Mouse (Mus musculus): ENCODE measurements around the gene Ntn3. TPM values are rescaled to one million over a fixed set of nuclear protein-coding genes. Genes with fewer than 3 reads are reported as not detected.

Gene Ntn3
- total and polyA plus RNA-seq, 3 experiments: 0.97 to 1.1 (median 1.0) TPM

DNA sequence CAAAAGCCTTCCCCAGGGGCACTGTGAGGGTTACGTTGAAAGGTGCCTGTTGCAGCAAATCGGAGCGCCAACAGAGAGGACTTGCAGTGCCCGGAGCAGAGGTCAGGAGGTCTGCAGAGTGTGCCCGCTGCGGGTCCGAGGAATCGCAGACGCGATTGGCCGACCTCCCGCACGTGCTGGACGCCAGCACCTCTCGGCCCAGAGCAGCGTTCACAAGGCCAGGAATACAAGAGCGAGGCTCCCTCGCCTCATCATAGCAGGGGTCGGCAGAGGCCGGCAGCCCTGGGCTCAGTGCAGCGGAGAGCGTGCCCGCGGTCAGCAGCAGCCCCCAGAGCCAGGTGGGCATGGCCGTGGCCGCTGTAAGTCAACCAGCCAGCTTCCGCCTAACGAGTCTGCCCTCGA is 689 bp downstream of the Ntn3 start:
- TF ChIP-seq POLR2A (IDR thresholded peaks at IDR 0.05; ENCODE audit: insufficient read depth, low read depth, low read length) (0 out of 2 replicates have a peak, but pooled peaks have one; percentile 7), EP300 (IDR thresholded peaks at IDR 0.05; ENCODE audit: insufficient read depth, low read depth, low read length) (no peak), CTCF (IDR thresholded peaks at IDR 0.05) (no peak)
- H3K9ac ChIP-seq (ENCODE audit: low read depth, low read length): peak overlapping the region; percentile 82
- 6% methylated on average over 29 of the region's 29 CpGs for WGBS
- peak in 1 of 2 experiments; percentile 45 for DNase-seq
- H3K27ac ChIP-seq: peak overlapping the region; percentile 8
- H3K36me3 ChIP-seq (ENCODE audit: control insufficient read depth, insufficient read depth, low read length): no peaks in the 10 kb centered on the region
- no peaks in the 10 kb centered on the region for H3K79me2 ChIP-seq (replicated peaks; ENCODE audit: control insufficient read depth, insufficient read depth, low read length)
- H3K4me1 ChIP-seq (ENCODE audit: control insufficient read depth, insufficient read depth, low read length): peaks cover 21% of the 10 kb centered on the region
- H3K4me3 ChIP-seq: peak overlapping the region; percentile 45
- intact Hi-C loops (cut with DNase I): no loop called here
- no peaks in the 10 kb centered on the region for H3K27me3 ChIP-seq (ENCODE audit: control insufficient read depth, insufficient read depth, low read length)

DNA sequence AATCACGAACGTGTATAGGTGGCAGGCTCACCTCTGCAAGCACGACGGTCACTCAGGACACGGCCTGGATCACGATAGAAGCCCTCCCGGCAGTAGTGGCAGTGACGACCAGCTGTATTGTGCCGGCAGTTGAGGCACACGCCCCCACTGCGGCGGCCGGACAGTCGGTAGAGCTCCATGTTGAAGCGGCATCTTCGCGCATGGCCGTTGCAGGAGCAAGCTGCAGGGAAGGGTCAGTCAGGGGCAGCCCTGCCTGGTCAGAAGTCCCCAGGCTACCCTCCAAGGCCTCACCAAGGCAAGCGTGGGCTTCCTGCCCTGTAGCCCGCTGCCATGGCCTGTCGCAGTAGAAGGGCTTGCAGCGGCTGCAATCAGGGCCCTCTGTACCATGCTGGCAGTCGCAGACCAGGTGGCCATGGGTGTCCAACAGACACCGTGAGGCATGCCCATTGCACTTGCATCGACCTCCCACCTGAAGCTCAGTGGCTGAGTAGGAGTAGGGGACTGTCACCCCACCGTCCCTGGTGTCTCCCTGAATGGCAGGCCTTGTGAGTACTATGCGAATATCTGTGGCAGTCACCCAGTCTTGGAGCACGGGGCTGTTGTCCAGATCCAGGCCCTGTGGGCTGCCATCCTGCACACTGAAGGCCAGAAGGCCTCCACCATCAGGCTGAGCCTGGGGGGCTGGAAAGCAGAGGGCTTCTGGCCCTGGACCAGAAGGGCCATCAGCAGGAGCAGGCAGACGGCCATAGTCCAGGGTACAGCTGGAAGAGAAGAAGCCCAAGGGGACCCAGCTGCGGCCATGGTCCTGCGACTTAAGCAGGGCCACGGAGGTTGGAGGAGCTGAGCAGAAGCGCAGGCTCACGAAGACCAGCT is 1.3 kb downstream of the Ntn3 start:
- Histone ChIP-seq H3K36me3 (ENCODE audit: control insufficient read depth, insufficient read depth, low read length) (no peaks in the 10 kb centered on the region), H3K27me3 (ENCODE audit: control insufficient read depth, insufficient read depth, low read length) (no peaks in the 10 kb centered on the region), H3K4me1 (ENCODE audit: control insufficient read depth, insufficient read depth, low read length) (peaks cover 21% of the 10 kb centered on the region), H3K79me2 (replicated peaks; ENCODE audit: control insufficient read depth, insufficient read depth, low read length) (no peaks in the 10 kb centered on the region), H3K27ac (no peak overlapping the region), H3K4me3 (peak overlapping the region; percentile 45), H3K9ac (ENCODE audit: low read depth, low read length) (peak overlapping the region; percentile 82)
- intact Hi-C loops (cut with DNase I): loop anchor here (1.0 kb wide), 1 partner anchor 12 kb away; the partner anchor contains the start of gene Tedc2
- 85% methylated on average over 34 of the region's 34 CpGs for WGBS
- DNase-seq: no peak
- no peak for TF ChIP-seq EP300 (IDR thresholded peaks at IDR 0.05; ENCODE audit: insufficient read depth, low read depth, low read length)
- TF ChIP-seq POLR2A (IDR thresholded peaks at IDR 0.05; ENCODE audit: insufficient read depth, low read depth, low read length): no peak
- TF ChIP-seq CTCF (IDR thresholded peaks at IDR 0.05): no peak

DNA sequence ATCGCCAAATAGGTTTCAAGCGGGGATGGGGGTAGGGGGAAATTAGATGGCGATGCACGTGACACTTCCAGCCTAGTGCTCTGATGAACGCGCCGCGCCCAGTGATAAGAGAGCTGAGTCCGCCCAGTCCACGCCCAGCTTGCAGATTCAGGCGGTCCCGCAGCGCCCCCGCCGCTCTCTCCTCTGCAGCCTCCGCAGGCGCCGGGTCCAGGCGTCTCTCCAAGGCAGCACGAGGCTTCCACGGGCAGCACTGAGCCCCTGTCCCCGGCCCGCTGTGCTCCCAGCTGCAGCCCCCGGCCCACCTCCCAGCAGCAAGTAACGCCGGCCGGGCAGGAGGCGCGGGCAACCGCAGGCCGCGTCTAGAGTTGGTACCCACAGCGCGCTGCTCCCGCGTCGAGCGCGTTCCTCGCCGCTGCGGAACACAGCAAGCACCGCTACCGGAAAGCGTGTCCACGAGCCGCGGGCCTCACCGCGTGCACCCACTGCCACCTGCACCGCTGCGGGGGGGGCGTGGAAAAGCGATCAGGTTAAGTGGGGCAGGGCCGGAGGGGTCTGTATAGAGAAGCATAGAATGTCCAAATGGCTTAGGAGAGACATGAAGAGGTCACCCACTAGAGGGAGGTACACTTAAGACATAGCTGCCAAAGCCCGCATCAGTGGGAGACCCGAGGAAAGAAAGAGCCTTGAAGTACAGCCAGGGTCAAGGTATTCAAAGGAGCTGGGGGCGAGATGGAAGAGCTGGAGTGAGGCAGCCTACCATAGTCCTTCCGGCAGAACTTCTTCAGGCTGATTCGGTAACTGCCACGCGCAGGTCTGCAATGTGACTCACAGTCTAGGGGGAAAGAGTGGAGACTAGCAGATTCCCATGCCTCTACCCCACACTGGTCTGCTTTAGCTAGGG is 2.6 kb downstream of the Ntn3 start:
- TF ChIP-seq POLR2A (IDR thresholded peaks at IDR 0.05; ENCODE audit: insufficient read depth, low read depth, low read length): no peak
- peak; percentile 25 for TF ChIP-seq CTCF (IDR thresholded peaks at IDR 0.05)
- Histone ChIP-seq H3K36me3 (ENCODE audit: control insufficient read depth, insufficient read depth, low read length) (no peaks in the 10 kb centered on the region), H3K4me1 (ENCODE audit: control insufficient read depth, insufficient read depth, low read length) (peaks cover 18% of the 10 kb centered on the region), H3K4me3 (peak overlapping the region; percentile 59), H3K27me3 (ENCODE audit: control insufficient read depth, insufficient read depth, low read length) (no peaks in the 10 kb centered on the region), H3K27ac (no peak overlapping the region), H3K9ac (ENCODE audit: low read depth, low read length) (peak overlapping the region; percentile 21), H3K79me2 (replicated peaks; ENCODE audit: control insufficient read depth, insufficient read depth, low read length) (no peaks in the 10 kb centered on the region)
- 13% methylated on average over 62 of the region's 62 CpGs for WGBS
- peak; percentile 61 to 63 for DNase-seq
- intact Hi-C loops (cut with DNase I): loop anchor here (1.0 kb wide), 1 partner anchor 14 kb away; the partner anchor contains the start of gene Tedc2

DNA sequence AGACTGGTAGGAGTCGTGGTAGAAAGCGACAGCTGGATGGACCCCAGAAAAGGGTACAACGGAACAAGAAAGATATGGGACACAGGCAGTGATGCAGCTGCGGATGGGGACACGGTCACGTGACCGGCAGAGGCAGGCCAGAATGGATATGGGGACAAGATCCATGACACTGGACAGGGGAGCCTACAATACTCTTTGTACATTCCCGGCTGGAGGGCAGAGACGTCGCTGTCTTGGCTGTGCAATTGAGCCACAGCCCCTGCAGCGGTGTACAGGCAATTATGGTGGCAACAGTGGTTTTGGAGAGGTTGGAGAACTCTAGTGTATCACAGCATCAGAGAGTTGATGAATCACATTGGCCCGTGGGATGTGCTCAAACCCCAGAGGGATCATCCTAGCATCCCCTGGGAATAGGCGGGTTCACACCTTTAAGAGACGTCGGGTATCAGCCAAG is 3.4 kb downstream of the Ntn3 start:
- Histone ChIP-seq H3K36me3 (ENCODE audit: control insufficient read depth, insufficient read depth, low read length) (no peaks in the 10 kb centered on the region), H3K4me1 (ENCODE audit: control insufficient read depth, insufficient read depth, low read length) (peaks cover 18% of the 10 kb centered on the region), H3K27ac (peak overlapping the region; percentile 69), H3K79me2 (replicated peaks; ENCODE audit: control insufficient read depth, insufficient read depth, low read length) (no peaks in the 10 kb centered on the region), H3K27me3 (ENCODE audit: control insufficient read depth, insufficient read depth, low read length) (no peaks in the 10 kb centered on the region), H3K4me3 (peak overlapping the region; percentile 59), H3K9ac (ENCODE audit: low read depth, low read length) (peak overlapping the region; percentile 27)
- 6% methylated on average over 15 of the region's 15 CpGs for WGBS
- intact Hi-C loops (cut with DNase I): loop anchor here (2.0 kb wide), 1 partner anchor 45 kb away; the partner anchor contains the start of gene Ccnf
- peak in 1 of 2 experiments; percentile 19 for DNase-seq
- no peak for TF ChIP-seq EP300 (IDR thresholded peaks at IDR 0.05; ENCODE audit: insufficient read depth, low read depth, low read length)
- TF ChIP-seq POLR2A (IDR thresholded peaks at IDR 0.05; ENCODE audit: insufficient read depth, low read depth, low read length): no peak
- no peak for TF ChIP-seq CTCF (IDR thresholded peaks at IDR 0.05)

DNA sequence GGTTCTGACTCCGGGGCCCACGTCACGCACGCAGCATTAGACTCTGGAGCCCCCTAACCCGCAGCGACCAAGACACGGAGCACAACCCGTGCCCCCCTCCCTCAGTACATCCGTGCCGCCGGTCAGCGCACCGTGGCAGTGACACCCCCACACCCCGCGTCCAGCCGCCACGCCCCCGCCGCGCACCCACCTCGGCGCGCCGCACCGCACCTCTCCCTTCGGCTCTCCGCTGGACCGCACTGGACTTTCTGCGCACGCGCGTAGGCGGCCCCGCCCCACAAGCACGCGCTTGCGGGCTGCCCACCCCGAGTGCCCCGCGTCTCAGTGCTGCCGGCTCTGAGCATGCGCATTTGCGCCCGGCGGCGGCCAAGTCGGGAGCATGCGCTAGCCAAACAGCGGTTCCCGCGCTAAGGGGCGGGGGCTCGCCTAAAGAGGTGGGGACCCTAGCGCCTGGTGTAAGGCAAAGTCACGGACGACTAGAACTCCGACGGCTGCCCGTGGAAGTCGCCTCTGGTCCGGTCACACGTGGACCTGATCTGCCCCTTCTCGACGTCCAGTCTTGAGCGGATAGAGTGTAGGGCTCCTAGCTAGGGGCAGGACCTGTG is 3.9 kb downstream of the Ntn3 start, which contains the start of gene Tbc1d24:
Tbc1d24 (minus strand) TSS at position 279 of the 605 bp plus-strand sequence.
- Histone ChIP-seq H3K4me3 (peak within 1 kb of the TSS; percentile 59), H3K27me3 (ENCODE audit: control insufficient read depth, insufficient read depth, low read length) (no peaks in the 10 kb centered on the region), H3K36me3 (ENCODE audit: control insufficient read depth, insufficient read depth, low read length) (no peaks in the 10 kb centered on the region), H3K79me2 (replicated peaks; ENCODE audit: control insufficient read depth, insufficient read depth, low read length) (no peaks in the 10 kb centered on the region), H3K27ac (peak within 1 kb of the TSS; percentile 69), H3K9ac (ENCODE audit: low read depth, low read length) (peak within 1 kb of the TSS; percentile 88), H3K4me1 (ENCODE audit: control insufficient read depth, insufficient read depth, low read length) (peaks cover 18% of the 10 kb centered on the region)
- intact Hi-C loops (cut with DNase I): loop anchor here (2.0 kb wide), 1 partner anchor 45 kb away; the partner anchor contains the start of gene Ccnf
- WGBS: under 1% methylated on average over 65 of the region's 65 CpGs
- peak; percentile 94 to 95 for DNase-seq
- TF ChIP-seq CTCF (IDR thresholded peaks at IDR 0.05) (no peak), POLR2A (IDR thresholded peaks at IDR 0.05; ENCODE audit: insufficient read depth, low read depth, low read length) (peak; percentile 61)
